Mouse (Mus musculus) stomach, embryonic 16.5 days (tissue): Measurements from ENCODE around the gene Dscam. TPM values are rescaled to one million over a fixed set of nuclear protein-coding genes. Genes with fewer than 3 reads are reported as not detected.

ENCODE experiments used
- ATAC-seq: fragments of 200-750 bp; cut with Nextera tagmentation; 2 replicates; pipeline ENCODE4 v1.8.0; 2017; ENCODE audit warnings: moderate number of reproducible peaks, moderate TSS enrichment; ENCODE audit not compliant: insufficient read depth, low FRiP score
- H3K27ac ChIP-seq: fragments of 300-500 bp; sonication (generic); 2 replicates; pipeline ENCODE4 v1.5.1; 2014; ENCODE audit warnings: low read length
- H3K27me3 ChIP-seq: fragments of 300-500 bp; sonication (generic); 2 replicates; pipeline ENCODE4 v1.6.1; 2014; ENCODE audit warnings: low read length, control low read depth, mixed read lengths; ENCODE audit not compliant: control insufficient read depth, insufficient read depth
- H3K36me3 ChIP-seq: fragments of 300-500 bp; sonication (generic); 2 replicates; pipeline ENCODE4 v1.6.1; 2014; ENCODE audit warnings: low read length; ENCODE audit not compliant: control insufficient read depth, insufficient read depth
- H3K4me1 ChIP-seq: fragments of 300-500 bp; sonication (generic); 2 replicates; pipeline ENCODE4 v1.6.1; 2014; ENCODE audit warnings: low read length, control low read depth, mixed read lengths; ENCODE audit not compliant: control insufficient read depth, insufficient read depth
- H3K4me2 ChIP-seq: fragments of 300-500 bp; sonication (generic); 2 replicates; pipeline ENCODE4 v1.6.1; 2014; ENCODE audit warnings: low read depth, low read length, mixed read lengths
- H3K4me3 ChIP-seq: fragments of 300-500 bp; sonication (generic); replicated peaks from 2 replicates; pipeline ENCODE4 v1.5.1; 2014; ENCODE audit warnings: mild to moderate bottlenecking, low read length
- H3K9ac ChIP-seq: fragments of 300-500 bp; sonication (generic); 2 replicates; pipeline ENCODE4 v1.6.1; 2014; ENCODE audit warnings: low read length
- H3K9me3 ChIP-seq: fragments of 300-500 bp; sonication (generic); replicated peaks from 2 replicates; pipeline ENCODE4 v1.6.1; 2016; ENCODE audit warnings: low read length, control low read depth; ENCODE audit not compliant: control insufficient read depth
- WGBS: fragments of 180-500 bp; shearing (Covaris S2); extraction: QIAGEN DNeasy Blood & Tissue Kit; methylation state at CpG from one replicate; pipeline ENCODE4 v1.1.7; 2014; 5-methylcytosine and 5-hydroxymethylcytosine counted together
- polyA plus RNA-seq: library from polyadenylated mRNA; unstranded; fragments of >200 nt; fragmentation: Nextera tagmentation; extraction: Ambion mirVana; gene quantifications from 2 replicates; pipeline ENCODE4 v1.2.1, GENCODE M21; 2015

The Dscam gene
- polyA plus RNA-seq, 1 experiment from 2014 or later = 0.10 TPM

GRCm38 (mm10) chr16:96774245-96774644 is 396.3 kb downstream of the Dscam start:
- Histone ChIP-seq H3K27ac (no peak overlapping the region), H3K9me3 (no peaks in the 10 kb centered on the region), H3K4me3 (no peak overlapping the region), H3K36me3 (no peaks in the 10 kb centered on the region), H3K4me2 (no peak overlapping the region), H3K4me1 (no peaks in the 10 kb centered on the region), H3K9ac (no peak overlapping the region), H3K27me3 (no peaks in the 10 kb centered on the region)
- 94% methylated on average over 1 of the region's 1 CpGs for WGBS
- no peak for ATAC-seq

- H3K4me2 ChIP-seq = no peak overlapping the region
- H3K9me3 ChIP-seq = no peaks in the 10 kb centered on the region
- no peaks in the 10 kb centered on the region for H3K4me1 ChIP-seq
- H3K27me3 ChIP-seq = no peaks in the 10 kb centered on the region
- 45% methylated on average over 3 of the region's 3 CpGs for whole genome bisulfite sequencing
- H3K36me3 ChIP-seq = no peaks in the 10 kb centered on the region
- ATAC-seq = no peak
- H3K4me3 ChIP-seq = no peak overlapping the region
- H3K9ac ChIP-seq = no peak overlapping the region
- no peak overlapping the region for H3K27ac ChIP-seq
Measured at GRCm38 (mm10) chr16:96767985-96768384, 402.6 kb downstream of the Dscam start.

GRCm38 (mm10) chr16:96767508-96767907 is 403.0 kb downstream of the Dscam start:
- H3K27me3 ChIP-seq = no peaks in the 10 kb centered on the region
- H3K27ac ChIP-seq = no peak overlapping the region
- H3K36me3 ChIP-seq = no peaks in the 10 kb centered on the region
- no peak overlapping the region for H3K9ac ChIP-seq
- no peak overlapping the region for H3K4me2 ChIP-seq
- ATAC-seq = no peak
- H3K9me3 ChIP-seq = no peaks in the 10 kb centered on the region
- WGBS = 51% methylated on average over 4 of the region's 4 CpGs
- H3K4me3 ChIP-seq = no peak overlapping the region
- no peaks in the 10 kb centered on the region for H3K4me1 ChIP-seq

- H3K4me3 ChIP-seq = no peak overlapping the region
- no peak for ATAC-seq
Measured at GRCm38 (mm10) chr16:96761225-96761624, 409.3 kb downstream of the Dscam start.

GRCm38 (mm10) chr16:96759081-96759603 is 411.4 kb downstream of the Dscam start:
- 52% methylated on average over 5 of the region's 5 CpGs for WGBS
- no peaks in the 10 kb centered on the region for H3K27me3 ChIP-seq
- H3K4me3 ChIP-seq = no peak overlapping the region
- H3K36me3 ChIP-seq = no peaks in the 10 kb centered on the region
- H3K9me3 ChIP-seq = no peaks in the 10 kb centered on the region
- no peak for ATAC-seq
- no peak overlapping the region for H3K9ac ChIP-seq
- no peak overlapping the region for H3K27ac ChIP-seq
- H3K4me1 ChIP-seq = no peaks in the 10 kb centered on the region
- no peak overlapping the region for H3K4me2 ChIP-seq

More at GRCm38 (mm10) chr16:96761225-96761624, 409.3 kb downstream of the Dscam start:
- no peaks in the 10 kb centered on the region for H3K27me3 ChIP-seq
- H3K4me1 ChIP-seq = no peaks in the 10 kb centered on the region
- no peak overlapping the region for H3K4me2 ChIP-seq
- WGBS = 26% methylated on average over 12 of the region's 12 CpGs
- no peak overlapping the region for H3K9ac ChIP-seq
- no peaks in the 10 kb centered on the region for H3K36me3 ChIP-seq
- no peak overlapping the region for H3K27ac ChIP-seq
- H3K9me3 ChIP-seq = no peaks in the 10 kb centered on the region

- H3K4me3 ChIP-seq = no peak overlapping the region
- H3K9ac ChIP-seq = no peak overlapping the region
- ATAC-seq = no peak
- H3K27me3 ChIP-seq = no peaks in the 10 kb centered on the region
- H3K4me2 ChIP-seq = no peak overlapping the region
- no peaks in the 10 kb centered on the region for H3K4me1 ChIP-seq
- H3K9me3 ChIP-seq = no peaks in the 10 kb centered on the region
- H3K36me3 ChIP-seq = no peaks in the 10 kb centered on the region
- H3K27ac ChIP-seq = no peak overlapping the region
- 57% methylated on average over 3 of the region's 3 CpGs for WGBS
Measured at GRCm38 (mm10) chr16:96758381-96758780, 412.2 kb downstream of the Dscam start.

GRCm38 (mm10) chr16:96757588-96758313 is 412.8 kb downstream of the Dscam start:
- no peak overlapping the region for H3K4me3 ChIP-seq
- no peak overlapping the region for H3K4me2 ChIP-seq
- no peaks in the 10 kb centered on the region for H3K36me3 ChIP-seq
- no peak overlapping the region for H3K9ac ChIP-seq
- no peaks in the 10 kb centered on the region for H3K27me3 ChIP-seq
- 7% methylated on average over 9 of the region's 9 CpGs for WGBS
- no peak for ATAC-seq
- H3K4me1 ChIP-seq = no peaks in the 10 kb centered on the region
- H3K27ac ChIP-seq = no peak overlapping the region
- no peaks in the 10 kb centered on the region for H3K9me3 ChIP-seq

DNA sequence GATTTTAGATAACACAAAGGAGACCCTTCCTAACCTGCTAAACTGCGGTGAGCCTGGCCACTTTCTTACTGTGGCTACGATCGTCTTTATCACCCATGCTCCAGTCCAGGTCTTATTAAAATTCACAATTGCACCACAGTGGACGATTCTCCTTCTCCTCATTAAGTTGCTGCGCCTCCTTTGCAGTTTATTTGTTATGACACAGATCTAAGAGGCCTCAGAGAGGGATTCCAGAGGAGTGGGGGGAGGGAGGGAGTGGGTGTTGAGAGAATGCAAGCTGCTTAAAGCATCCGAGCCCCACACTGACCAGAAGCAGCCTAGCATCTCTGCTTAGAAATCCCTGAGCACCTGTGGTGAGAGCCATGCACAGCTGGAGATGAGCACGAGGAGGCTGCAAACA is 413.6 kb downstream of the Dscam start:
- no peaks in the 10 kb centered on the region for H3K4me1 ChIP-seq
- no peaks in the 10 kb centered on the region for H3K27me3 ChIP-seq
- 16% methylated on average over 7 of the region's 7 CpGs for WGBS
- H3K4me3 ChIP-seq = no peak overlapping the region
- H3K4me2 ChIP-seq = no peak overlapping the region
- ATAC-seq = no peak
- H3K36me3 ChIP-seq = no peaks in the 10 kb centered on the region
- H3K27ac ChIP-seq = no peak overlapping the region
- no peak overlapping the region for H3K9ac ChIP-seq
- H3K9me3 ChIP-seq = no peaks in the 10 kb centered on the region

DNA sequence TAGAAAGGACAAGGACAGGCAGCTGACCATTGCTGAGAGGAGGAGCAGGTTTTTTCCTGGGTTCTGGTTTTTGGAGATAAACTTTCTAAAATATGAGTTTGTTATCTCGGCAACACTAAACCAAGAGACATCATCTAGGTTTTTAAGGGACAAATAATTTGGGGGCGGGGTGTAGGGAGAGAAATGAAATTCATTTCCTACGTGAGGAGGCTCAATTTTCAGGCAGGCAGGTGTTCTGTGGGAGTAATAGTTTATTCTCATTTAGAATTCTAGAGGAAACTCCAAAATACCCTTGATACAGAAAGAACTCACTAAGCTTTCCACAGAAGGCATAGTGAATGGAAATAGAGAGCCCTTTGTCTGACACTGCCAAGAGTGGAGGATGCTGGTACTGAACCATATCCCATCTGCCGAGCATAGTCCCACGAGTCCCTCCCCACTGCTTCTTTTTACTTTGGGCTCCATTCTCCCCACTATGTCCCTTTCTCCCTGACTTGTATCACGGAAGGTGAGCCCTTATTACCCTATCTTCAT is 415.5 kb downstream of the Dscam start:
- H3K36me3 ChIP-seq = no peaks in the 10 kb centered on the region
- H3K27ac ChIP-seq = no peak overlapping the region
- no peak overlapping the region for H3K4me3 ChIP-seq
- no peak for ATAC-seq
- H3K9me3 ChIP-seq = no peaks in the 10 kb centered on the region
- no peaks in the 10 kb centered on the region for H3K27me3 ChIP-seq
- 74% methylated on average over 6 of the region's 6 CpGs for WGBS
- no peak overlapping the region for H3K9ac ChIP-seq
- no peaks in the 10 kb centered on the region for H3K4me1 ChIP-seq
- H3K4me2 ChIP-seq = no peak overlapping the region
